Mouse (Mus musculus): ENCODE measurements around the gene Zfp541. TPM values are rescaled to one million over a fixed set of nuclear protein-coding genes. Genes with fewer than 3 reads are reported as not detected.

The Zfp541 gene
- polyA plus RNA-seq, 1 experiment from 2014 or later, result not detected

GRCm38 (mm10) chr7:16033059-16033458, 28.6 kb upstream of the Zfp541 start:
- Histone ChIP-seq H3K4me1 (ENCODE audit: insufficient read depth, low read depth, low read length) (peaks cover 3% of the 10 kb centered on the region; the same call in 1 of the 2 replicates), H3K9me3 (ENCODE audit: low read length) (no peaks in the 10 kb centered on the region), H3K9ac (replicated peaks; ENCODE audit: low read depth) (no peak overlapping the region), H3K27me3 (replicated peaks; ENCODE audit: insufficient read depth, low read length) (no peaks in the 10 kb centered on the region), H3K4me2 (replicated peaks; ENCODE audit: low read depth, low read length) (no peak overlapping the region), H3K36me3 (ENCODE audit: insufficient read depth, low read length) (no peaks in the 10 kb centered on the region), H3K4me3 (ENCODE audit: low read depth, low read length) (no peak overlapping the region), H3K27ac (ENCODE audit: low read length) (no peak overlapping the region)
- no peak for TF ChIP-seq CTCF (IDR thresholded peaks at IDR 0.05)
- no peak for TF ChIP-seq EP300 (IDR thresholded peaks at IDR 0.05)
- WGBS, result 76% methylated on average over 1 of the region's 1 CpGs
- no peak for ATAC-seq
- DNase-seq (ENCODE audit: low spot score), result no peak

GRCm38 (mm10) chr7:16033580-16034461, 27.8 kb upstream of the Zfp541 start:
- Histone ChIP-seq H3K36me3 (ENCODE audit: insufficient read depth, low read length) (no peaks in the 10 kb centered on the region), H3K9me3 (ENCODE audit: low read length) (no peaks in the 10 kb centered on the region), H3K9ac (replicated peaks; ENCODE audit: low read depth) (no peak overlapping the region), H3K27ac (ENCODE audit: low read length) (no peak overlapping the region), H3K4me1 (ENCODE audit: insufficient read depth, low read depth, low read length) (0 out of 2 replicates have a peak, but pooled peaks cover 3% of the 10 kb centered on the region), H3K4me2 (replicated peaks; ENCODE audit: low read depth, low read length) (no peak overlapping the region), H3K4me3 (ENCODE audit: low read depth, low read length) (no peak overlapping the region), H3K27me3 (replicated peaks; ENCODE audit: insufficient read depth, low read length) (no peaks in the 10 kb centered on the region)
- WGBS, result 92% methylated on average over 8 of the region's 8 CpGs
- ATAC-seq (no peak), DNase-seq (ENCODE audit: low spot score) (no peak)
- no peak for TF ChIP-seq CTCF (IDR thresholded peaks at IDR 0.05)

- Histone ChIP-seq H3K4me3 (ENCODE audit: low read depth, low read length) (no peak overlapping the region), H3K27ac (ENCODE audit: low read length) (no peak overlapping the region), H3K9me3 (ENCODE audit: low read length) (no peaks in the 10 kb centered on the region), H3K36me3 (ENCODE audit: insufficient read depth, low read length) (no peaks in the 10 kb centered on the region), H3K4me1 (ENCODE audit: insufficient read depth, low read depth, low read length) (no peaks in the 10 kb centered on the region), H3K9ac (replicated peaks; ENCODE audit: low read depth) (no peak overlapping the region), H3K4me2 (replicated peaks; ENCODE audit: low read depth, low read length) (no peak overlapping the region), H3K27me3 (replicated peaks; ENCODE audit: insufficient read depth, low read length) (no peaks in the 10 kb centered on the region)
- TF ChIP-seq EP300 (IDR thresholded peaks at IDR 0.05) (no peak), CTCF (IDR thresholded peaks at IDR 0.05) (no peak)
- DNase-seq (ENCODE audit: low spot score) (no peak), ATAC-seq (no peak)
- 90% methylated on average over 6 of the region's 6 CpGs for WGBS
Observed at GRCm38 (mm10) chr7:16036972-16037371, 24.6 kb upstream of the Zfp541 start.

DNA sequence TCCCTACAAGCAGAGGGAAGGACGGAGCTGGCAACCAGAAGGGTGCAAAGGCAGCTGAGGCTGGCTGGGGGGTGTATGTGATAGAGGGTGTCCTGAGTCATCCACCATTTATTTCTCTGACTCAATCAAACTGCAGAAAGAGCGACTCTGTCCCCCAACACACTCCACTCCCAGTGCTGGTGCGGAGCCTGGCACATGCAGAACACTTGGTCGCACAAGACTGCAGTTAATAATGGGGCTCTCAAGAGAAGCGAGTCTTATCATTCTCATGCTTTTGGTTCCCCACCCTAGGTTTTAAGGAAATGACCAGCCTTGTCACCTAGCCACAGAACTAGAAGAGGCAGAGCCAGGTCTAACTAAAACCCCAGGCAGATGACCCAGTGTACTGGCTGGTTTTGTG, 22.3 kb upstream of the Zfp541 start:
- Histone ChIP-seq H3K4me2 (replicated peaks; ENCODE audit: low read depth, low read length) (no peak overlapping the region), H3K4me3 (ENCODE audit: low read depth, low read length) (no peak overlapping the region), H3K9ac (replicated peaks; ENCODE audit: low read depth) (no peak overlapping the region), H3K4me1 (ENCODE audit: insufficient read depth, low read depth, low read length) (peaks cover 5% of the 10 kb centered on the region; the same call in 1 of the 2 replicates), H3K27ac (ENCODE audit: low read length) (no peak overlapping the region), H3K36me3 (ENCODE audit: insufficient read depth, low read length) (no peaks in the 10 kb centered on the region), H3K27me3 (replicated peaks; ENCODE audit: insufficient read depth, low read length) (no peaks in the 10 kb centered on the region), H3K9me3 (ENCODE audit: low read length) (no peaks in the 10 kb centered on the region)
- ATAC-seq (no peak), DNase-seq (ENCODE audit: low spot score) (no peak)
- TF ChIP-seq CTCF (IDR thresholded peaks at IDR 0.05) (no peak), EP300 (IDR thresholded peaks at IDR 0.05) (no peak)
- WGBS, result 92% methylated on average over 5 of the region's 5 CpGs

DNA sequence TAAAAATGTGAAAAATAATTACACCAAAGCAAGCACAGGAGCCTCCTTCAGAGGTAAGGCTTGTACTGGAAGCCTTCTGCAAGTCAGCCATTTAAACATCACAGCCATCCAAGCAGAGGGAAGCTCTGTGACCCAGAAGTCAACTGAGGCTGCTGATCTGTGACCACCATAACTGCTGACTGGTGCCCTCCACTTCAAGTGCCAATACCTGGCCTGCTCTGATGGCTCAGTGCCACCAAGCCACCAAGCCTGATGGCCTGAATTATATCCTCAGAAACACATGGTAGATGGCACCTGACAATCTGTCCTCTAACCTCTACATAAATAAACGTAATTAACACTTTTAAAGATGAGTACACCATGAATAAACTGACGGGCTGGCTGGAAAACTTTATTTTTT, 20.4 kb upstream of the Zfp541 start:
- H3K27me3 ChIP-seq (replicated peaks; ENCODE audit: insufficient read depth, low read length), result no peaks in the 10 kb centered on the region
- H3K9ac ChIP-seq (replicated peaks; ENCODE audit: low read depth), result no peak overlapping the region
- no peak for ATAC-seq

DNA sequence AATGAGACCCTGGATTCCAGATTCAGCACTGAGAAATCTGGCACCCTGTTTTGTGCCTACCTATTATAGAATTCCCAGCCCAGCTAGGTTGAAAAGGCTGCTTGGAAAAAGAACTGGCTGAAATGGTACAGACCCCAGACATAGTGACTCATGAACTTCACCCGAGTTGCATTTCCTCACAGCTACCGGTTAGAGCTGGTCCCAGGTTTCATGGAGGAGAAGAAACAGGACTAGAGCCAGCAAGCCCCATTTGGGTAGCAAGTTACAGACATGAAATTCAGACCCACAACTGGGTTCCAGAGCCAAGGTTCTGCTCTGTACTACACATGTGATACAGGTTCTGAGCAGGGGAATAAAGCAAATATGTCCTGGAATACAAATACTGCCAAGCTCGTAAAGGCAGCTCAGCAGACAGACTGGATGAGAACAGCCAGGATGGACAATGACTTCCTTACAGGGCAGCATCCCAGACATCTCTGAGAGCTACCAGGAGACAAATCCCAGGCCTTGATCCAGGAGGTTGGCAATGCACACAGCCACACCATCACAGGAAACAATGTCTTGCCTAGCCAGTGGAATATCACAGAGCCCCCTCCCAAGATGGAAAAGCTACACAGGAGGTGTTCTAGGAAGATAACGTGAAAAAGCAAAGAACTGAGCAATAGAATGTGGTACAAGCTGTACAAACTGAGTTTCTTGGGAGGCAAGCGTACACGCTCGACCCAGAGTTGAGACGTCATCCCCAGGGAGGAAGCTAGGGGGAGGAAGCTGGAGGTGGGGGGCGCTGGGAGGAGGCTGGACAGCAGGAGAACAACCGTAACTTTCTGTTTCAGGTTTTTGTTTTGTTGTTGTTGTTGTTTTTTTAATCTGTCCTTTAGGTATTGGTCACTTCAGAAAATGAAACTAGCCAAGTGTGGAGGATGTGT, 18.5 kb upstream of the Zfp541 start:
- DNase-seq (ENCODE audit: low spot score) (peak; percentile 34), ATAC-seq (no peak)
- H3K4me3 ChIP-seq (ENCODE audit: low read depth, low read length), result no peak overlapping the region
- 56% methylated on average over 10 of the region's 10 CpGs for WGBS
- peak overlapping the region; percentile 49; the same call in 1 of the 2 replicates for H3K27ac ChIP-seq (ENCODE audit: low read length)
- peak; percentile 32 for TF ChIP-seq CTCF (IDR thresholded peaks at IDR 0.05)
- TF ChIP-seq EP300 (IDR thresholded peaks at IDR 0.05), result no peak
- no peaks in the 10 kb centered on the region for H3K27me3 ChIP-seq (replicated peaks; ENCODE audit: insufficient read depth, low read length)
- no peaks in the 10 kb centered on the region for H3K9me3 ChIP-seq (ENCODE audit: low read length)
- H3K4me1 ChIP-seq (ENCODE audit: insufficient read depth, low read depth, low read length), result peaks cover 5% of the 10 kb centered on the region; the same call in 1 of the 2 replicates
- H3K9ac ChIP-seq (replicated peaks; ENCODE audit: low read depth), result no peak overlapping the region
- H3K4me2 ChIP-seq (replicated peaks; ENCODE audit: low read depth, low read length), result no peak overlapping the region
- no peaks in the 10 kb centered on the region for H3K36me3 ChIP-seq (ENCODE audit: insufficient read depth, low read length)

More for the DNA sequence above, 20.4 kb upstream of the Zfp541 start:
- Histone ChIP-seq H3K4me2 (replicated peaks; ENCODE audit: low read depth, low read length) (no peak overlapping the region), H3K4me3 (ENCODE audit: low read depth, low read length) (no peak overlapping the region), H3K27ac (ENCODE audit: low read length) (no peak overlapping the region), H3K4me1 (ENCODE audit: insufficient read depth, low read depth, low read length) (peaks cover 5% of the 10 kb centered on the region; the same call in 1 of the 2 replicates), H3K9me3 (ENCODE audit: low read length) (no peaks in the 10 kb centered on the region), H3K36me3 (ENCODE audit: insufficient read depth, low read length) (no peaks in the 10 kb centered on the region)
- WGBS, result 82% methylated on average over 2 of the region's 2 CpGs
- no peak for DNase-seq (ENCODE audit: low spot score)
- TF ChIP-seq CTCF (IDR thresholded peaks at IDR 0.05), result no peak
- TF ChIP-seq EP300 (IDR thresholded peaks at IDR 0.05), result no peak

All from lung, postnatal 0 days (tissue).